Mouse (Mus musculus): ENCODE data around the gene Pam16. TPM values are rescaled to one million over a fixed set of nuclear protein-coding genes. Genes with fewer than 3 reads are reported as not detected.

The Pam16 gene
- polyA plus RNA-seq, 1 experiment from 2014 or later = 171 TPM

GRCm38 (mm10) chr16:4602766-4603452, 21.9 kb downstream of the Pam16 start:
- no peak overlapping the region for H3K4me3 ChIP-seq (replicated peaks; ENCODE audit: low read depth, low read length)
- H3K4me1 ChIP-seq (ENCODE audit: control insufficient read depth, insufficient read depth, low read length) = peaks cover 59% of the 10 kb centered on the region
- H3K36me3 ChIP-seq (ENCODE audit: control insufficient read depth, insufficient read depth, low read length) = no peaks in the 10 kb centered on the region
- no peaks in the 10 kb centered on the region for H3K9me3 ChIP-seq (ENCODE audit: control insufficient read depth, low read length)
- H3K27me3 ChIP-seq (ENCODE audit: control insufficient read depth, insufficient read depth, low read length) = no peaks in the 10 kb centered on the region
- DNase-seq = no peak
- no peak overlapping the region for H3K4me2 ChIP-seq (ENCODE audit: low read length)
- 36% methylated on average over 7 of the region's 7 CpGs for WGBS
- no peak for ATAC-seq (ENCODE audit: low FRiP score, low TSS enrichment)
- H3K27ac ChIP-seq (replicated peaks; ENCODE audit: low read depth, low read length) = no peak overlapping the region; the same call in 1 of the 2 replicates
- no peak overlapping the region; the same call in 1 of the 2 replicates for H3K9ac ChIP-seq (replicated peaks; ENCODE audit: low read length)

GRCm38 (mm10) chr16:4602189-4602588, 22.6 kb downstream of the Pam16 start:
- Histone ChIP-seq H3K9me3 (ENCODE audit: control insufficient read depth, low read length) (no peaks in the 10 kb centered on the region), H3K4me1 (ENCODE audit: control insufficient read depth, insufficient read depth, low read length) (peaks cover 65% of the 10 kb centered on the region), H3K36me3 (ENCODE audit: control insufficient read depth, insufficient read depth, low read length) (no peaks in the 10 kb centered on the region), H3K4me2 (ENCODE audit: low read length) (no peak overlapping the region), H3K9ac (replicated peaks; ENCODE audit: low read length) (no peak overlapping the region), H3K27ac (replicated peaks; ENCODE audit: low read depth, low read length) (no peak overlapping the region), H3K27me3 (ENCODE audit: control insufficient read depth, insufficient read depth, low read length) (no peaks in the 10 kb centered on the region), H3K4me3 (replicated peaks; ENCODE audit: low read depth, low read length) (no peak overlapping the region)
- WGBS = 21% methylated on average over 3 of the region's 3 CpGs
- ATAC-seq (ENCODE audit: low FRiP score, low TSS enrichment) = no peak
- DNase-seq = no peak

GRCm38 (mm10) chr16:4600701-4601310, 24.0 kb downstream of the Pam16 start:
- no peak overlapping the region for H3K4me3 ChIP-seq (replicated peaks; ENCODE audit: low read depth, low read length)
- no peak for ATAC-seq (ENCODE audit: low FRiP score, low TSS enrichment)
- H3K4me2 ChIP-seq (ENCODE audit: low read length) = no peak overlapping the region
- H3K36me3 ChIP-seq (ENCODE audit: control insufficient read depth, insufficient read depth, low read length) = no peaks in the 10 kb centered on the region
- peaks cover 67% of the 10 kb centered on the region for H3K4me1 ChIP-seq (ENCODE audit: control insufficient read depth, insufficient read depth, low read length)
- H3K27me3 ChIP-seq (ENCODE audit: control insufficient read depth, insufficient read depth, low read length) = no peaks in the 10 kb centered on the region
- H3K9me3 ChIP-seq (ENCODE audit: control insufficient read depth, low read length) = no peaks in the 10 kb centered on the region
- DNase-seq = no peak
- WGBS = 85% methylated on average over 9 of the region's 9 CpGs
- no peak overlapping the region for H3K9ac ChIP-seq (replicated peaks; ENCODE audit: low read length)
- no peak overlapping the region for H3K27ac ChIP-seq (replicated peaks; ENCODE audit: low read depth, low read length)

GRCm38 (mm10) chr16:4599616-4600015, 25.2 kb downstream of the Pam16 start:
- no peaks in the 10 kb centered on the region for H3K36me3 ChIP-seq (ENCODE audit: control insufficient read depth, insufficient read depth, low read length)
- 86% methylated on average over 3 of the region's 3 CpGs for WGBS
- H3K4me1 ChIP-seq (ENCODE audit: control insufficient read depth, insufficient read depth, low read length) = peaks cover 62% of the 10 kb centered on the region
- no peak overlapping the region for H3K9ac ChIP-seq (replicated peaks; ENCODE audit: low read length)
- H3K27ac ChIP-seq (replicated peaks; ENCODE audit: low read depth, low read length) = no peak overlapping the region
- no peak overlapping the region for H3K4me2 ChIP-seq (ENCODE audit: low read length)
- ATAC-seq (ENCODE audit: low FRiP score, low TSS enrichment) (no peak), DNase-seq (no peak)
- no peaks in the 10 kb centered on the region for H3K9me3 ChIP-seq (ENCODE audit: control insufficient read depth, low read length)
- no peaks in the 10 kb centered on the region for H3K27me3 ChIP-seq (ENCODE audit: control insufficient read depth, insufficient read depth, low read length)
- no peak overlapping the region for H3K4me3 ChIP-seq (replicated peaks; ENCODE audit: low read depth, low read length)

- no peaks in the 10 kb centered on the region for H3K27me3 ChIP-seq (ENCODE audit: control insufficient read depth, insufficient read depth, low read length)
- ATAC-seq (ENCODE audit: low FRiP score, low TSS enrichment) (no peak), DNase-seq (peak; percentile 40)
- no peak overlapping the region for H3K4me3 ChIP-seq (replicated peaks; ENCODE audit: low read depth, low read length)
- peak overlapping the region; percentile 21 for H3K4me2 ChIP-seq (ENCODE audit: low read length)
- no peaks in the 10 kb centered on the region for H3K9me3 ChIP-seq (ENCODE audit: control insufficient read depth, low read length)
- H3K36me3 ChIP-seq (ENCODE audit: control insufficient read depth, insufficient read depth, low read length) = no peaks in the 10 kb centered on the region
- 22% methylated on average over 6 of the region's 6 CpGs for WGBS
- H3K9ac ChIP-seq (replicated peaks; ENCODE audit: low read length) = 0 out of 2 replicates have a peak overlapping the region, but pooled peaks have one; percentile 34
- 0 out of 2 replicates have a peak overlapping the region, but pooled peaks have one; percentile 14 for H3K27ac ChIP-seq (replicated peaks; ENCODE audit: low read depth, low read length)
- H3K4me1 ChIP-seq (ENCODE audit: control insufficient read depth, insufficient read depth, low read length) = peaks cover 59% of the 10 kb centered on the region
Measured at GRCm38 (mm10) chr16:4598891-4599543, 25.8 kb downstream of the Pam16 start.

- WGBS = 64% methylated on average over 5 of the region's 5 CpGs
- Histone ChIP-seq H3K9me3 (ENCODE audit: control insufficient read depth, low read length) (no peaks in the 10 kb centered on the region), H3K4me3 (replicated peaks; ENCODE audit: low read depth, low read length) (no peak overlapping the region), H3K4me2 (ENCODE audit: low read length) (peak overlapping the region; percentile 98), H3K4me1 (ENCODE audit: control insufficient read depth, insufficient read depth, low read length) (peaks cover 59% of the 10 kb centered on the region), H3K9ac (replicated peaks; ENCODE audit: low read length) (peak overlapping the region; percentile 31; the same call in 1 of the 2 replicates), H3K27me3 (ENCODE audit: control insufficient read depth, insufficient read depth, low read length) (no peaks in the 10 kb centered on the region), H3K36me3 (ENCODE audit: control insufficient read depth, insufficient read depth, low read length) (no peaks in the 10 kb centered on the region), H3K27ac (replicated peaks; ENCODE audit: low read depth, low read length) (0 out of 2 replicates have a peak overlapping the region, but pooled peaks have one; percentile 45)
- ATAC-seq (ENCODE audit: low FRiP score, low TSS enrichment) = no peak
- DNase-seq = no peak
Measured at GRCm38 (mm10) chr16:4598041-4598440, 26.7 kb downstream of the Pam16 start.

- no peak for ATAC-seq (ENCODE audit: low FRiP score, low TSS enrichment)
- Histone ChIP-seq H3K27ac (replicated peaks; ENCODE audit: low read depth, low read length) (no peak overlapping the region), H3K4me1 (ENCODE audit: control insufficient read depth, insufficient read depth, low read length) (peaks cover 62% of the 10 kb centered on the region), H3K4me2 (ENCODE audit: low read length) (peak overlapping the region; percentile 98), H3K9me3 (ENCODE audit: control insufficient read depth, low read length) (no peaks in the 10 kb centered on the region), H3K4me3 (replicated peaks; ENCODE audit: low read depth, low read length) (0 out of 2 replicates have a peak overlapping the region, but pooled peaks have one; percentile 10), H3K36me3 (ENCODE audit: control insufficient read depth, insufficient read depth, low read length) (no peaks in the 10 kb centered on the region), H3K9ac (replicated peaks; ENCODE audit: low read length) (peak overlapping the region; percentile 42; the same call in 1 of the 2 replicates), H3K27me3 (ENCODE audit: control insufficient read depth, insufficient read depth, low read length) (no peaks in the 10 kb centered on the region)
- no peak for DNase-seq
- WGBS = 58% methylated on average over 7 of the region's 7 CpGs
Measured at GRCm38 (mm10) chr16:4597296-4597695, 27.5 kb downstream of the Pam16 start.

GRCm38 (mm10) chr16:4596836-4597235, 28.0 kb downstream of the Pam16 start:
- Histone ChIP-seq H3K4me2 (ENCODE audit: low read length) (peak overlapping the region; percentile 98), H3K9me3 (ENCODE audit: control insufficient read depth, low read length) (no peaks in the 10 kb centered on the region), H3K36me3 (ENCODE audit: control insufficient read depth, insufficient read depth, low read length) (no peaks in the 10 kb centered on the region), H3K27ac (replicated peaks; ENCODE audit: low read depth, low read length) (no peak overlapping the region), H3K4me1 (ENCODE audit: control insufficient read depth, insufficient read depth, low read length) (peaks cover 57% of the 10 kb centered on the region), H3K4me3 (replicated peaks; ENCODE audit: low read depth, low read length) (0 out of 2 replicates have a peak overlapping the region, but pooled peaks have one; percentile 83), H3K9ac (replicated peaks; ENCODE audit: low read length) (peak overlapping the region; percentile 91; the same call in 1 of the 2 replicates), H3K27me3 (ENCODE audit: control insufficient read depth, insufficient read depth, low read length) (no peaks in the 10 kb centered on the region)
- WGBS = 33% methylated on average over 2 of the region's 2 CpGs
- ATAC-seq (ENCODE audit: low FRiP score, low TSS enrichment) (no peak), DNase-seq (no peak)
